Mouse (Mus musculus): ENCODE measurements around the gene Ccdc57.

The Ccdc57 gene

DNA sequence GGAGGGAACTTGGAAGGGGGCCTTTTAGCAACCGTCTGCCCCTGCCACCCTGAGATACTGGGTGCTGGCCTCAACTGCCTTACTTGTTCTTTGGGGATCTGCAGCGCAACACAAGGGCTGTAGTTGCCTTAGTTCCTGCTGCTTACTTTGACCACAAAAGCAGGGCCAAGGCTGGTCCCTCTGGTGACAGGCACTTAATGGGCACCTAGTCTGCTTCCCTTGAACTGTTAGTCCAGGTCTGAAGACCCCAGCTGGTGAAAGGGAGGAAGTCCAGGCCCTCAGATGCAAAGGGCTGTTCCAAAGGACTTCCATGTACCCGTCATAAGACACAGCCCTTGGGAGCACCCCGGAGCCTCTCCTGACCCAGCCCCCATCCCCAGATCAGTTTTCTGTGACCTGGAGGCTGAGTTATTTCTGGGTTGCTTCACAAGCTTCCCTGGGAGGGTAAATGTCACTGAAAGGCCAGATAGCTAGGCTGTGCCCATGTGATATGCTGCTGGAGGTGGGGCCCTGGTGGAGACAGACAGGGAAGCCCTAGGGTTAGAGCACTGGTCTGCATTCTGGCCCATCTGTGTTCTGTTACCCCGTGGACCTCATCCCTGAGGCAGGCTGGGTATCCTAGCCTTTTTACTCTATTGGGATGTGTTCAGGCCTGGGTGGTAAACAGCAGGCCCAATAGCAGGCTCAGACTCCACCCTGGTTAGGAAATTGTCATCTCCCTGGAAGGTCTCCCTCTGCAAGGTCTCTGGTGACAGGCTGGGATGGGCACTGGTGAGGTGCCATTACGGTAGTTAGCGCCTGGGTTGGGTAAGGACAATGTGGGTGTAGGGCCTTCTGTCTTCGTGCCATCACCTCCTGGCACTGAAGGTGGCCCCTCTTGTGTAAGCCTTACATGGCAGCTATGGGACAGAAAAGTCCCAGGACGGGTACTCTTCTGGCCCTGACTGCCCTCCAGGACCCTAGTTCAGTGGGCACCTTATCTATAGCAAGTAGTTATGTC lies 19.4 kb upstream of the Ccdc57 start:
- DNase-seq (ENCODE audit: low read depth): peak; percentile 39

DNA sequence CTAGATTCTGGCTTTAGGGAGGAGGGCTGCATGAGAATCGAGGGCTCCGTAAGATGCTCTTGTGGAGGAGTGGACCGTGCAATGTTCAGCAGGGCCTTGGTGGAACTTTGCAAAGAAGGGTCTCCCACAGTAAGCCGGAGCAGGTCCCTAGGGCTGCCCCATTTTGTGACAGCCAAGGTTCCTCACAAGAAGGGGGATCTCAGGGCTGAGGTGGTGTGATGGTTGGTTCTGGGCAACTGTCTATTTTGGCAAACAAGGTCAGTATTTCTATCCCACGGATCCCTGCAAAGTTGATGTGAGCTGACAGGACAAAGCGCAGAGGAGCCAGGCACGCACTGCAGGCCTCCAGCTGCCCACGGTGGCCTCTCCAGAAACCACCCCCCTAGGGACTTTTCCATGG lies 18.6 kb upstream of the Ccdc57 start:
- no peak for DNase-seq (ENCODE audit: low read depth)

DNA sequence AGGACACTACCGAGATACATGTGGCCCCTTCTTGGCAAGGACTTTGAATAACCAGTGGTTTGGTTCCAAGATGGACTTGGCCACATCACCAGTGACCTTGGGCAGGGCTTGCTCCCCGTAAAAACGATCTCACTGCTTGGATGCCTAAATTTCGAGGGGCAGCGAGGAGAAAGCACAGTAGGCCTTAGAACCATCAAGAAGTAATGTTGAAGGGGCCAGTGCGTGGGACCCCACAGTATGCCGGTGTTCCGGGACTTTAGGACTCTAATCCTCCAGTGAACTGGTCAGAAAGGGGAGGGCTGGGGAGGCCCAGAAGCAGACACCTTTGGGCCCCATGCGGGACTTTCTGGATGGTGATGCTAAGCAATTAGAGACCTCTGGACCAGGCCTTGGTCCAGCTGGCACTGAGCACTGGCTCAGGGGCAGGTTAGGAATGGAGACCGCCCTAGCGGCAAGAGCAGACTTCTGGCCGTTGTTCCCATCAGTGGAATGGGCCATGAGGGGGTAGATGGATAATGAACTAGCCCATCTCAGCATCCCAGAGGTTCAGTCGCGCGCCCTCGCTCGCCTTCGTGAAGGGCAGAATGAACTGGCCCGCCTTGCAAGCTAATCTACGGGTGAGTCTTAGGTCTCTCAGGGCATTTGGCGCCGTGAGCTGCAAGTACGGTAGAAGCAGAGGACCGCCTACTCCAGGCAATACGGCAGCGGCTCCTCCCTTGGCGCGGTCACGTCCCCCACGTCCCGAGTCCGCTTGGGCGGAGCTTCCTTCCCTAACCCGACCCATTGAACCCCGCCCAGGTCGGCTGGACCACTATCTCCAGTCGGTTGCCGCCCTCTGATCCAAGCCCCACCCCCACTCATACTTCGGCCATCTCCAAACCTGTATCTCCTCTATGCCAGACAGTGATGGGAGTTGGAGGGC lies 17.9 kb upstream of the Ccdc57 start:
- DNase-seq (ENCODE audit: low read depth): peak; percentile 96

GRCm38 (mm10) chr11:120949863-120950262 lies 17.2 kb upstream of the Ccdc57 start:
- DNase-seq (ENCODE audit: low read depth): no peak

- peak; percentile 37 for DNase-seq (ENCODE audit: low read depth)
Observed at GRCm38 (mm10) chr11:120948861-120949851, 16.5 kb upstream of the Ccdc57 start.

DNA sequence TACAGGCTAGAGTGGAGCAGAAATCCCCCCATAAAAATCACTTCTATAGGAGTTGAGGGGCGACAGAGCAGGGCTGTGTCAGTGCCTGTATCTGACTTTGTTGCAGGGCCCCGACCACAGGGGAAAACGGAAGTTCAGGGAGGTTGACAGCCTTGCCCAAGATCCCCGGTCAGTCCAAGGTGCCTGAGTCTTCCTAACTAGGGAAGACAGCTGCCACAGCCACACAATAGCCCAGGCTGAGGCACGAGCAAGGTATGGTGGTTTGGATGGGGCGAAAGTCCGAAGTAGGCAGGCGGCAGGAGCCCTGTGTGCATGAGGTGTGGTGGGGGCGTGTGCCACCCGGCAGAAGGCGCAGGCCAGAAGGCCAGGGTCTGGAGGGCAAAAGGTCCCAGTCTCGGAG lies 15.7 kb upstream of the Ccdc57 start, which contains the start of gene Slc16a3:
Slc16a3 (plus strand) TSS at position 153 of the 400 bp plus-strand sequence.
- DNase-seq (ENCODE audit: low read depth): no peak

GRCm38 (mm10) chr11:120945926-120946325 lies 13.3 kb upstream of the Ccdc57 start:
- DNase-seq (ENCODE audit: low read depth): no peak

GRCm38 (mm10) chr11:120945266-120945665 lies 12.6 kb upstream of the Ccdc57 start:
- no peak for DNase-seq (ENCODE audit: low read depth)

GRCm38 (mm10) chr11:120940959-120941358 lies 8.3 kb upstream of the Ccdc57 start:
- no peak for DNase-seq (ENCODE audit: low read depth)

GRCm38 (mm10) chr11:120939712-120940341 lies 7.2 kb upstream of the Ccdc57 start:
- no peak for DNase-seq (ENCODE audit: low read depth)

- DNase-seq (ENCODE audit: low read depth): no peak
Observed at GRCm38 (mm10) chr11:120938795-120939194, 6.1 kb upstream of the Ccdc57 start.

GRCm38 (mm10) chr11:120937976-120938375 lies 5.3 kb upstream of the Ccdc57 start:
- no peak for DNase-seq (ENCODE audit: low read depth)

DNA sequence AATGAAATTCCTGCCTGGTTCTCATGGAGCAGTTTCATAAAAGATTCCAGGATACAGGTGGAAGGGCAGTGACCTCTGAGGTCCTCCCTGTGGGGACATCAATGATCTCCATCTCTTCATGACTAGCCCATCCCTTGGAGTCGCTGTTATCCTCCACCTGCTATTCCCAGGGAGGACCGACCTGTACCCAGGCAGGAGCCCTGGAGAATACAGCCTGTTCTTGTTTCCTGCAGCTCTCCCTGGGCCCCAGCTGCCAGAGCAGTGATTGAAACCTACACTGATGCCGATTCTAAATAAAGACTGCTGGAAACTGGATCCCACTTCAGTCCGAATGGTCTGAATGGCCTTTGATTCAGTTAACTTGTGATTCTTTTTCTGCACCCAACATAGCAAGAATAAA lies 1.2 kb downstream of the Ccdc57 start:
- DNase-seq (ENCODE audit: low read depth): no peak

DNA sequence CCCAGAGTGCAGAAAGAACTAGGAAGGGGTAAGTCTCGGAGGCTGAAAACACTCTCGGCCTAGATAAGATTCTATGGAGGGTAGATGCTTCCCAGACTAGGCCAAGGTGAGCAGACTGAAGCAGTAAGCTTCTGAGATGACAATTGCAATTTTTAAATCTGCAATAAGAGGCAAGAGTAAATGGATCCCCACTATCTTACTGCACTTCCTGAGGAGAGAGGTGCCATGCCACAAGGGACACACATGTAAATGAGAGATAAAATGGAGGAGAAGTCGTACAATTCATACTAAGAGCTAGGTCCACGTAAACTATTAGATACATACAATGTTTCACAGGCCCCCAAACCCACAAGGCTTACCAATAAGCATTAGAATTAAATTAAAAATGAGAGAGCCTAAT lies 4.2 kb downstream of the Ccdc57 start:
- DNase-seq (ENCODE audit: low read depth): no peak

DNA sequence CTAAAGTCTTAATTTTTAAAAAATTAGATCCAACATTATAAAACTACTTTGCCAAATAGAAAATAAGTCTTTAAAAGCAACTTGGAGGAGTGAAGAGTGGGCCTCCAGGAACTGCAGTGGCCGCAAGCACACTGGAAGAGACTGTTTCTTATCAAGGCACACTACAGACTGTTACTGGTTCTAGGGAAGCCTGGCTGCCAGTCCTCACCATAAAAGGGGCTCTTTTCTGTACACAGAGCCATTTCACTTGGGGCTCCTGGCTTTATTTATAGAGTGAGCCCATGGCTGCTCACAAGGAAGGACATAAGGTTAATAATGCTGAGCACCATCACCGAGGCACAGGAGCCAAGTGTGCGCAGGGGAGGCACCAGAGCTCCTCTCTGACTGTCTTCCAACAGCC lies 10.1 kb downstream of the Ccdc57 start:
- DNase-seq (ENCODE audit: low read depth): no peak

- no peak for DNase-seq (ENCODE audit: low read depth)
Observed at GRCm38 (mm10) chr11:120917756-120918155, 14.9 kb downstream of the Ccdc57 start.

DNA sequence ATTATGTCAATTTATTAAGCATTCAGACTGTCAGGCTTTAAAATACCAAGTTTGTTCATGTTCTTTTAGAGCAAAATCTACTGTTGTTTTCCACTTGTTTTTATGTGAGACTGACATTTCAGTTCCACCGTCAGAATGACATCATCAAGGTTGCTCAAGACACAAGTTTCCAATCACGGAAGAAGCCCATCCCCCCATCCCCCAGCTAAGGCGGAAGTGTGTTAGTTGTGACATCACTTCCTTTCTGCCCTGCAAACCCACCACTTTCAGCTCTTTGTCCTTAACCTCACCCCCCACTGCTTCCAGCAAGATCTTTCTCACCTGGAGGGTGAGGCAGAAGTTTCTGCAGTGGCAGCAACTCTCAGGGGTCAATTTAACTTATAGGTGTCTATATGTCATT lies 16.2 kb downstream of the Ccdc57 start:
- DNase-seq (ENCODE audit: low read depth): no peak

- no peak for DNase-seq (ENCODE audit: low read depth)
Observed at GRCm38 (mm10) chr11:120913796-120914195, 18.9 kb downstream of the Ccdc57 start.

DNA sequence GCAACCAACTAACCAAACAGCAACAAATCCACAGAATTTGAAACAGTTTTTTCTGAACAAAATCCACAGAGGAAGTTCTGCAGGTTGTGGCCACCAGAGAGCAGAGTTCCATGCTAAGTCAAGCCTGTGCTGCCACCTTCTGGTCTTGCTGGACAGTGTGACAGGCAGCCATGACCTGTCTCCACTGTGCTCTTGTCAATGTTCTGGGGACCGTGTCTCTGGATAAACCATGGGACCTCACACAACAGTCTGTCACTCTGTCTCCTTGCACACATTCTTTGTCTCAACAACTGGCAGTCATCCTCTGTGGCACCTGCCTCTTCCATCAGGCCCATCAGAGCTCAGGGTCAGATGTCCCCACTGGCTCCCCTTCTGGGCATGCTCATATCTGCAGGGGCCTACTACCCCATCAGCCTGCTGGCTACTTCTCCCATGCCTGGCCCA lies 27.2 kb downstream of the Ccdc57 start:
- DNase-seq (ENCODE audit: low read depth): peak; percentile 75

DNA sequence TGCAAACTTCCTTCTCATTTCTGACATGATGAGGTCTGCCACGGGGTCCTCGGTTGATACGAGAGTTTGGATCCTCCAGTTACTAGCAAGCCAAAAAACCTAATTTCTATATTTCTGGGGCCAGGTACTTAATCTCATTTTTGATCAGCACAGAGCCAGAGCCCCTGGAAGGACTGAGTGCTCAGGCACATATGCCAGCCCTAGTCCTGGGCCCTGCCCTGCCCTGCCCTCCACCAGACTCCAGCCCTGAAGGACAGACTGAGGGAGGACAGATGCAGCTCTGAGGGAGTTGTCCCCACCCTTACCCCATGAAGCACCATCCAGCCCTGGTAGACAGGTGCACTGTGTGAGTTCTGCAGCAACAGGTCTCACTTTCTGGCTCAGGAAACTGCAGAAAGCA lies 28.1 kb downstream of the Ccdc57 start:
- no peak for DNase-seq (ENCODE audit: low read depth)
